10 mouse cellular contexts compared by ENCODE assay signal in the genomic region with DNA sequence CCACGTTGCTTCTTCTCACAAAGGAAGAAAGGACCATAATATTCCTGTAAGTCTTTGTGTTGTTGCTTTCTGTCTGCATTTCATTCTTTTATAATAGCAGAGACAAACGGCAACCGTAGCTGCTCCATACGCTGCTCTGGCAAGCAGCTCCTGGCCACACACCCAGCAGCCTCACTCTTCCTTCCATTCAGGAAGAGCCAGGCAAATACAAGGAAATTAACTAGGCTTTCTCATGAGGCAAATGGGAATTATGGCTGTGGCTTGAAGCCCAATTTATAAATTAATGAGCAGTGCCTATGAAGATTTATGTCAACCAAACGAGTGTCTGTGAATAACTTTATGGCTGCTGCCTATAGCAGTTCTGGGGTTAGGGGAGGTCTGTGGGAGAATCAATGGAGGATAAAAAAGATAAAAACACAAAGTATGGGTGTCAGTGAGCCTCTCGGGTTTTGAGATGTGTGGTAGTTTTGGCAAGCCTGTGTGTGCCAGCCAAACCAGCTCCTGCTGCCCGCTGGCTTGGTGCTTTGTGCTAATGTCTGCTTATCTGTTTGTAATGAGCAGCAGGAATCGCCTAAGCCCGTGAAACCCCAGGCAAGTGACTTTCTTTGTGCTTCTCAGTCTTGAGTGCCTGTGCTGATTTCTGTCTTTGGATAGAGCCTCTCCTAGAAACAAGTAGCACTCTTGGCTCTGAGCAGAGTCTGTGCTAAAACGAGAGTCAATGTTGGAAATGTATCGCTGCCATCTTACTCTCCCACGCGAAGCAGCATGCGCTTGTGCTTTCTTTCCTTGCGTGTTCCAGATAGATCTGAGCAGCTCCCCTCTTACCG. TPM values are rescaled to one million over a fixed set of nuclear protein-coding genes. Genes with fewer than 3 reads are reported as not detected.
DNase-seq lines count a peak whose midpoint lies in the region; ATAC-seq lines count a peak whose summit lies in the region.
"Had no signal": no experiment of that assay in that cellular context is flagged by ENCODE, and none has a peak within 500 bp of the region (broad histone marks: within the 10 kb centered on the region; RNA-seq: fewer than 3 reads in every experiment).

No protein-coding gene starts in this region.

- H3K9me3 ChIP-seq in hindbrain, embryonic 14.5 days (ENCODE audit: control insufficient read depth, low read length) = no peaks in the 10 kb centered on the region
- no peaks in the 10 kb centered on the region for H3K9me3 ChIP-seq in hindbrain, embryonic 10.5 days
- H3K9me3 ChIP-seq in limb, embryonic 15.5 days = no peaks in the 10 kb centered on the region

- H3K9ac ChIP-seq in hindbrain, embryonic 14.5 days = no peak overlapping the region
- no peak overlapping the region for H3K9ac ChIP-seq in limb, embryonic 15.5 days

- H3K36me3 ChIP-seq in hindbrain, embryonic 14.5 days (replicated peaks; ENCODE audit: control insufficient read depth, insufficient read depth) = peaks cover 22% of the 10 kb centered on the region
- peaks cover 88% of the 10 kb centered on the region for H3K36me3 ChIP-seq in hindbrain, embryonic 10.5 days
- H3K36me3 ChIP-seq in limb, embryonic 15.5 days = peaks cover 29% of the 10 kb centered on the region

- no peak overlapping the region for H3K4me2 ChIP-seq in hindbrain, embryonic 14.5 days (replicated peaks)
- no peak overlapping the region for H3K4me2 ChIP-seq in limb, embryonic 15.5 days

- DNase-seq in hindbrain, embryonic 14.5 days (ENCODE audit: low spot score) = peak; percentile 49
- DNase-seq in hindbrain, embryonic 10.5 days (ENCODE audit: low spot score) = no peak
- DNase-seq in brain, adult 2 months (ENCODE audit: low read depth, low spot score) = peak; percentile 93
- peak; percentile 53 to 69 for DNase-seq in frontal cortex, adult 2 months (ENCODE audit: extremely low spot score in 1 of 2, low spot score in 1 of 2)
- no peak for DNase-seq in urinary bladder, postnatal 4 days (ENCODE audit: low spot score in 2 of 2)
- no peak for DNase-seq in testis, postnatal 14 days (ENCODE audit: low spot score)
- no peak for DNase-seq in lung, postnatal 14 days
- DNase-seq: kidney, adult 8-10 months; spleen, adult 18-20 months had no signal

- H3K4me3 ChIP-seq in hindbrain, embryonic 14.5 days (replicated peaks; ENCODE audit: low read length) = no peak overlapping the region
- no peak overlapping the region for H3K4me3 ChIP-seq in hindbrain, embryonic 10.5 days
- no peak overlapping the region for H3K4me3 ChIP-seq in limb, embryonic 15.5 days

- no peaks in the 10 kb centered on the region for H3K27me3 ChIP-seq in hindbrain, embryonic 14.5 days (ENCODE audit: control insufficient read depth, insufficient read depth, low read length)
- no peaks in the 10 kb centered on the region for H3K27me3 ChIP-seq in hindbrain, embryonic 10.5 days (ENCODE audit: insufficient read depth, poor library complexity, severe bottlenecking)
- no peaks in the 10 kb centered on the region for H3K27me3 ChIP-seq in limb, embryonic 15.5 days

- 70% methylated on average over 16 of the region's 16 CpGs for WGBS in hindbrain, embryonic 14.5 days
- 95% methylated on average over 16 of the region's 16 CpGs for WGBS in hindbrain, embryonic 10.5 days
- 57% methylated on average over 16 of the region's 16 CpGs for WGBS in limb, embryonic 15.5 days

- H3K4me1 ChIP-seq in hindbrain, embryonic 14.5 days (replicated peaks; ENCODE audit: control insufficient read depth, insufficient read depth, low read length) = peaks cover 6% of the 10 kb centered on the region; the same call in 1 of the 2 replicates
- no peaks in the 10 kb centered on the region for H3K4me1 ChIP-seq in hindbrain, embryonic 10.5 days (replicated peaks)
- peaks cover 2% of the 10 kb centered on the region; the same call in 1 of the 2 replicates for H3K4me1 ChIP-seq in limb, embryonic 15.5 days

- H3K27ac ChIP-seq in hindbrain, embryonic 14.5 days = peak overlapping the region; percentile 70
- H3K27ac ChIP-seq in hindbrain, embryonic 10.5 days = no peak overlapping the region
- peak overlapping the region; percentile 23; the same call in 1 of the 2 replicates for H3K27ac ChIP-seq in limb, embryonic 15.5 days

- ATAC-seq in hindbrain, embryonic 14.5 days (ENCODE audit: low FRiP score) = no peak
- ATAC-seq in limb, embryonic 15.5 days (ENCODE audit: insufficient number of reproducible peaks, low FRiP score, low TSS enrichment, low read depth) = no peak

RNA-seq across cellular contexts. Expression of a gene that starts 54.2 kb away (rescaled TPM):
- polyA plus RNA-seq in hindbrain, embryonic 14.5 days (2014; fragmentation: Nextera tagmentation; extraction: Ambion mirVana) = 95.3 and 101 TPM in 2 replicates
- 111 and 143 TPM in 2 replicates for polyA plus RNA-seq in hindbrain, embryonic 10.5 days (2016; fragmentation: Nextera tagmentation; extraction: Ambion mirVana)
- 137 and 141 TPM in 2 replicates for polyA plus RNA-seq in frontal cortex, adult 2 months (2012; rRNA removed)
- 87.8 and 106 TPM in 2 replicates for polyA plus RNA-seq in limb, embryonic 15.5 days (2015; fragmentation: Nextera tagmentation; extraction: Ambion mirVana)

Comparison
In these comparisons a context has a peak if more than half of its experiments do, and no peak if none do; other contexts are left out.
1. DNase-seq: peak in hindbrain, embryonic 14.5 days (single experiment), brain, adult 2 months (single experiment) and frontal cortex, adult 2 months (2 of 2); none in hindbrain, embryonic 10.5 days (single experiment), urinary bladder, postnatal 4 days (0 of 2), testis, postnatal 14 days (single experiment) and lung, postnatal 14 days (single experiment).